Mouse (Mus musculus) ES-Bruce4 (cell line): ENCODE measurements at regions not wholly inside any gene's neighbourhood (a gene's known extent, or its start where the extent isn't known, plus 50 kb on each side); places are given as distances from the start of the nearest gene placed in this dataset.

Experiments used
- CTCF ChIP-seq: IDR thresholded peaks from one replicate; pipeline ENCODE4 v1.8.1; 2011; ENCODE audit warnings: low read depth, low read length
- EP300 ChIP-seq: IDR thresholded peaks from 2 replicates; pipeline ENCODE4 v1.6.1; 2011; ENCODE audit warnings: low read depth, low read length; ENCODE audit not compliant: insufficient read depth
- POLR2A ChIP-seq: IDR thresholded peaks from one replicate; pipeline ENCODE4 v1.8.1; 2011; ENCODE audit warnings: low read length; ENCODE audit not compliant: insufficient read depth

- TF ChIP-seq CTCF = no peak
- no peak for TF ChIP-seq POLR2A
- TF ChIP-seq EP300 = no peak
Measured at GRCm38 (mm10) chr8:127759906-127760305, 598.5 kb upstream of the Nrp1 start.
